Mouse (Mus musculus) testis, adult 2 months (tissue): Measurements from ENCODE around the gene Ppp1r16b. TPM values are rescaled to one million over a fixed set of nuclear protein-coding genes. Genes with fewer than 3 reads are reported as not detected.
A peak's percentile ranks its signal among the peaks of the same experiment; 100 is the strongest.

ENCODE experiments used
- H3K27ac ChIP-seq: fragments of 200-500 bp; 2 replicates; pipeline ENCODE4 v1.5.1; 2012; ENCODE audit warnings: low read depth, low read length; ENCODE audit not compliant: control insufficient read depth, insufficient read depth
- H3K27me3 ChIP-seq: fragments of 200-500 bp; 2 replicates; pipeline ENCODE4 v1.6.1; 2012; ENCODE audit warnings: mild to moderate bottlenecking, low read length, moderate library complexity; ENCODE audit not compliant: control insufficient read depth, insufficient read depth
- H3K36me3 ChIP-seq: fragments of 200-500 bp; 2 replicates; pipeline ENCODE4 v1.6.1; 2012; ENCODE audit warnings: mild to moderate bottlenecking, low read length; ENCODE audit not compliant: control insufficient read depth, insufficient read depth
- H3K4me1 ChIP-seq: fragments of 200-500 bp; 2 replicates; pipeline ENCODE4 v1.6.1; 2012; ENCODE audit warnings: low read length; ENCODE audit not compliant: control insufficient read depth, insufficient read depth
- H3K4me3 ChIP-seq: fragments of 200-500 bp; 2 replicates; pipeline ENCODE4 v1.5.1; 2012; ENCODE audit warnings: low read depth, mild to moderate bottlenecking, low read length, moderate library complexity, mixed read lengths; ENCODE audit not compliant: control insufficient read depth
- CTCF ChIP-seq: fragments of 200-500 bp; IDR thresholded peaks from 2 replicates; pipeline ENCODE4 v1.5.1; 2012; ENCODE audit warnings: low read depth, mild to moderate bottlenecking, inconsistent platforms, low read length, moderate library complexity; ENCODE audit not compliant: control insufficient read depth, insufficient read depth, insufficient replicate concordance
- POLR2A ChIP-seq: fragments of 200-500 bp; IDR thresholded peaks from 2 replicates; pipeline ENCODE4 v1.6.1; 2012; ENCODE audit warnings: low read depth, mild to moderate bottlenecking, inconsistent platforms, low read length, moderate library complexity; ENCODE audit not compliant: control insufficient read depth
- polyA plus RNA-seq: library from polyadenylated mRNA; depleted of rRNA; stranded (reverse); fragments of >200 nt; gene quantifications from 2 replicates; pipeline ENCODE4 v1.2.3, GENCODE M21; 2012

Gene Ppp1r16b
- polyA plus RNA-seq, 1 experiment: 2.0 TPM

DNA sequence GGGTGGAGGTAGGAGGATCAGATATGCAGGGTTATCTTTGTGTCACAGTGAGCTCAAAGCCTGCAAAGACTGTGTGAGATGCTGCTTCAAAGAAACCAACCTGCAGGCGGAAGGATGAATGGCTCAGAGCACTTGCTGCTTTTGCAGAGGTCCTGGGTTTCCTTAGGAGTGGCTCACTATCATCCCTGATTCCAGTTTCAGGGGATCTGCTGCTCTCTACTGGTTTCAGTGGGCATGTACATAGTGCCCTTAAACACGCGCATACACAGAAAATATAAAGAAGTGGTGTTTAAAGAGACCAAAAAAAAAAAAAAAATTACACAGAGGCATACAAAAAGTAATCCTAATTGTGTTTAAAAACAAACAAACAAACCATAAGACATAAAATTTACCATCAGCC, 36.3 kb upstream of the Ppp1r16b start:
- peaks cover 7% of the 10 kb centered on the region for H3K36me3 ChIP-seq
- TF ChIP-seq CTCF (no peak), POLR2A (no peak)
- no peak overlapping the region for H3K27ac ChIP-seq
- no peaks in the 10 kb centered on the region for H3K27me3 ChIP-seq
- no peak overlapping the region for H3K4me3 ChIP-seq
- peaks cover 3% of the 10 kb centered on the region for H3K4me1 ChIP-seq

DNA sequence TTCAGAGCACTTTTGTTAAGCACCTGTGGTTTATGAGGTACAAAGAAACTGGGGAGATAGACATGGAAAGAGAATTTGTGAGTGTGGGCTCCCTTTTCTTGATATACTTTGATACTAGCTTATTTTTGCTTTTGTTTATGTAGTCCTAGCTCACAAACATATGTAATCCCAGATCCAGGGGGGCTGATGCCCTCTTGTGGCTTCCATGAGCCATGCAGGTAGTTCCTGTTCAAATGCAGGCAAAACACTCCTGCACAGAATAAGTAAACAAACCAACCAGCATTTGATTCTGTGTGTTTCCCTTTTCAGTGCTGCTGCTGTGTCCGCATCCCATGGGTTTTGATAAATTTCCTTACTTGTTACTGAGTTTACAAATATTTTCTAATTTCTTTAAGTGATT, 35.8 kb upstream of the Ppp1r16b start:
- no peaks in the 10 kb centered on the region for H3K27me3 ChIP-seq
- H3K4me3 ChIP-seq: no peak overlapping the region
- H3K36me3 ChIP-seq: peaks cover 7% of the 10 kb centered on the region
- H3K4me1 ChIP-seq: peaks cover under 1% of the 10 kb centered on the region; the same call in 1 of the 2 replicates
- no peak overlapping the region for H3K27ac ChIP-seq
- no peak for TF ChIP-seq CTCF
- TF ChIP-seq POLR2A: no peak

DNA sequence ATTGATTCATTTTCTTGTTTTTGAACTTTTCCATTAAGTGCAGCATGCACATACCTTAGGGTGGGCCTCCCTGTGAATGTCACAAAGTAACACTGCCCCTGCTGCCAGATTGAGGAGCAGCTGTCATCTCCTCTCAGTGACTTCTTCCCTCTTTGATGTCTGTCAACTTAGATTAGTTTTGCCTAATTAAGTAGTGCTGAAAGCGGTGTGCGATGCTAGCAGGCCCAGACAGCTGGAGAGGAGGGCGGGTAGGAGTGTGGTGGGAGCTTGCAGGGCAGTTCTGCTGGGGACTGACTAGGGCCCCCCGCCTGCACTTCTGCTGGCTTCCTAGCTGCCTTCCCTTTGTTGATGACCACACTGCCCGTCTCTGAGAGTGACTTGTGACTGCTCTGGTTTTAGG, 33.3 kb upstream of the Ppp1r16b start:
- Histone ChIP-seq H3K4me1 (no peaks in the 10 kb centered on the region), H3K27me3 (no peaks in the 10 kb centered on the region), H3K4me3 (no peak overlapping the region), H3K36me3 (peaks cover 9% of the 10 kb centered on the region), H3K27ac (no peak overlapping the region)
- TF ChIP-seq CTCF (no peak), POLR2A (no peak)

DNA sequence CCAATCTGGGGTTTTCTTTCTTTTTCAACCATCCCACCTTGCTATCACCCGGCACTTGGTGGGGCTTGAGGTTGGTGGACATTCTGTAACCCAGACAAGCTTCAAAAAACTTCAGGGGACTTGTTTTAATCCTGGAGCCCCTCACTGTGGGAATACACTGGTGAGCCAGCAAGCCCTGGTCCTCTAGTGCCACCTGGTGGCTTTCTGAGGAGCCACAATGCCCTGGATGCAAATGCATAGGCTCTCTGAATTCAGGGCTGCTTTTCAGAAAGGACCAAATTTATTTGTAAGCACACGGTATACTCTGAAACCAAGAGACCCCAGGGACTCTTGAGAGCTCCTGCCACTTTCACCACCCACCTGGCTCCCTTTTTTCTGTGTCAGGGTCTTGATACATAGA, 23.3 kb upstream of the Ppp1r16b start:
- TF ChIP-seq CTCF (peak; percentile 76; the same call in 1 of the 2 replicates), POLR2A (no peak)
- Histone ChIP-seq H3K36me3 (no peaks in the 10 kb centered on the region; the same call in 1 of the 2 replicates), H3K4me1 (no peaks in the 10 kb centered on the region), H3K27me3 (no peaks in the 10 kb centered on the region), H3K27ac (no peak overlapping the region), H3K4me3 (no peak overlapping the region)

DNA sequence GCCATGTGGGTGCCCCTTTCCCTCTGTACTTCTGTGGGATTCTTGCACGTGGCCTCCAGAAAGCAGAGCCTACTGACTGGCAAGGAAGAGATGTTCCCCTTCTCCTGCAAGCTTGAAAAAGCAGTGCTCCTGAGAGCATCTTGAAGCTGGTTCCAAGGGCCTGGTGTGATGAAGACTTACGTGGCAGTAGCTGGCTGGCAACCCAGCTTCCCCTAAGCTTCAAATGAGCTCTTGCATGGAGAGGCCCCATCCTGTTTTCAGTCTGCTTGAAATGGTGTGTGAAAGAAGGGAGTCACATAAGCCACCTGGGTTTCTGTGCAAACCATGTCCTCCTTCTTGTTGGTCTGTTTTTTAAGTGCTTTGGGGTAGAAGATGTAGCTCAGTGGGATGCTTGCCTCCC, 22.6 kb upstream of the Ppp1r16b start:
- Histone ChIP-seq H3K4me3 (no peak overlapping the region), H3K27me3 (no peaks in the 10 kb centered on the region), H3K36me3 (no peaks in the 10 kb centered on the region; the same call in 1 of the 2 replicates), H3K4me1 (no peaks in the 10 kb centered on the region), H3K27ac (no peak overlapping the region)
- TF ChIP-seq POLR2A (no peak), CTCF (no peak)

DNA sequence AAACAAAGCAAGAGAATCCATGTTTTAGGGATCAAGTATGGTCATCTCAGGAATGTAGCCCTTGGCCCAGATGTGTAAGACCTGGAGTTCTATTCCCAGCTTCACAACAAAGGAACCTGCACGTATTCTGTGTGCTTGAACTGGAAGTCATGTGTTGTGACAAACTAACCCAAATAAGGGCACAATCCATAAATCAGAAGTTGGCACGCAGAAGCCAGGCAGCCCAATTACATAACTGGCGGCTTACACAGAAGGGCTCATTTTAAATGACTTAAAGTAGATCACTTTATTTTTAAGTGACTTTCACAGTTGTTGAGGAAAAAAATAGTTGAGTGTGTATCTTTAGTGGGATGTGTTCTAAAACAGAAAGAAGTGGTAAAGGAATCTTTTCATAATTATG, 21.4 kb upstream of the Ppp1r16b start:
- Histone ChIP-seq H3K36me3 (no peaks in the 10 kb centered on the region; the same call in 1 of the 2 replicates), H3K4me3 (no peak overlapping the region), H3K27ac (no peak overlapping the region), H3K27me3 (no peaks in the 10 kb centered on the region), H3K4me1 (no peaks in the 10 kb centered on the region)
- TF ChIP-seq POLR2A: no peak
- no peak for TF ChIP-seq CTCF

DNA sequence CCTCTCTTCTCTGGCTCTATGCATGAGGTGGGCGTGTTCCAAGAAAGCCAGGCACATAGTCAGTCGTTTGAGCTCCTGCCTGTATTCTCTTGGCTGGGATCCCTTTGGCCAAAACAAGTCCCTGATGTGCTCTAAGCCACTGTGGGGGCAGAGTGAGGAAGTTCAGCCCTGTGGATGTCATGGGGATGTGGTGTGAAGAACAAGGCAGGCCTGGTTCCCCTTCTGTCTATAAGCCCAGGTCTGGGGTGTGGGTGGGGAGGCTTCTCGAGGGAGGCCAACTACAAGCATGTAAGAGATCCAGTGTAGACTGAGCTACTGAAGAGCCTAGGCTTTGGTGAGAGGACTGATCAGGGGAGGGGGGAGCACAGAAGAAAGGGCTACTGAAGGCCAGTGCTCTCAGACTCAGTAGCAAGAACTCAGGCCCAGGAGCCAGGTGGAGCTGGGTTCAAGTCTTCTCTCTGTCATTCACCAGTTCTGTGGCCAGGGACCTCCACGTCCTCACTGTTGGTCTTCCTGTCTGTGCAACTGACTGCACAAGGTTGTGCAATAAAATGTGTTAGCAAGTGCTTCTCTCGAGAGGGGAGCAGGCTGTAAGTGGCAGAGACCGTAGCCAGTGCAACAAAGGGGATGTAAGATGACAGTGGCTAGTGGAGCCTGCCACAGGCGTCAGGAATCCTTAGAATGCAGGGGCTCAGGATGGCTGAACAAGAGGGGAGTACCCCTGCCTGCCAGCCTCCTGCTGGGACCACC, 13.9 kb upstream of the Ppp1r16b start:
- Histone ChIP-seq H3K27me3 (no peaks in the 10 kb centered on the region), H3K27ac (no peak overlapping the region), H3K4me3 (no peak overlapping the region), H3K4me1 (no peaks in the 10 kb centered on the region), H3K36me3 (no peaks in the 10 kb centered on the region)
- TF ChIP-seq CTCF (no peak), POLR2A (no peak)

DNA sequence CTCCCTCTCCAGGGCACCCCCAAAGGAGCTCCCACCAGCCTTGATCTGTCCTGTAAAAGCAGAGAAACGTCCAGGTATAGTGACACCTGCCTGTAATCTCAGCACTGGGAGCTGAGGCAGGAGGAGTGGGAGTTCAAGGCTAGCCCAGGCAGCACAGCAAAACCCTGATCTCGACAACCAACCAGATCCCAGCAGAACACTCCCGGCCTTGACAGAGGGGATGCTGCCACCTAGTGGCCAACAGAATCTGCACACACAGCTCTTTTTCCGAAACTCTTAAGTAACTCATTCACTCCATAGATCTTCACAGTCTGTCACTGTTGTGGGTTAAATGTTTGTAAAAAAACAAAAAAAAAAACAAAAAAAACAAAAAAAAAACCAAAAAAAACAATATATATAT, 12.2 kb upstream of the Ppp1r16b start:
- no peak overlapping the region for H3K27ac ChIP-seq

More for the DNA sequence above, 12.2 kb upstream of the Ppp1r16b start:
- Histone ChIP-seq H3K36me3 (no peaks in the 10 kb centered on the region), H3K4me3 (no peak overlapping the region), H3K27me3 (no peaks in the 10 kb centered on the region), H3K4me1 (no peaks in the 10 kb centered on the region)
- no peak for TF ChIP-seq POLR2A
- peak; percentile 80; the same call in 1 of the 2 replicates for TF ChIP-seq CTCF
